Mouse (Mus musculus): ENCODE measurements at regions not wholly inside any gene's neighbourhood (a gene's known extent, or its start where the extent isn't known, plus 50 kb on each side); places are given as distances from the start of the nearest gene placed in this dataset.

- H3K27ac ChIP-seq (ENCODE audit: insufficient read depth, low read depth, low read length), result no peak overlapping the region
- DNase-seq, result no peak
- H3K4me3 ChIP-seq (ENCODE audit: insufficient read depth, low read depth, low read length), result no peak overlapping the region
- no peaks in the 10 kb centered on the region for H3K4me1 ChIP-seq (ENCODE audit: control insufficient read depth, insufficient read depth, low read length)
- 63% methylated on average over 2 of the region's 2 CpGs for WGBS
- TF ChIP-seq CTCF (conservative IDR thresholded peaks at IDR 0.05; ENCODE audit: insufficient read depth, insufficient read length, low read depth, low read length) (no peak), POLR2A (IDR thresholded peaks at IDR 0.05; ENCODE audit: low read depth, low read length) (no peak)
- H3K27me3 ChIP-seq (replicated peaks; ENCODE audit: control insufficient read depth, insufficient read depth, low read length), result no peaks in the 10 kb centered on the region
- H3K36me3 ChIP-seq (ENCODE audit: control insufficient read depth, insufficient read depth, low read length), result no peaks in the 10 kb centered on the region
These were observed 53.7 kb upstream of the Ankrd50 start for GRCm38 (mm10) chr3:38538309-38538708.

DNA sequence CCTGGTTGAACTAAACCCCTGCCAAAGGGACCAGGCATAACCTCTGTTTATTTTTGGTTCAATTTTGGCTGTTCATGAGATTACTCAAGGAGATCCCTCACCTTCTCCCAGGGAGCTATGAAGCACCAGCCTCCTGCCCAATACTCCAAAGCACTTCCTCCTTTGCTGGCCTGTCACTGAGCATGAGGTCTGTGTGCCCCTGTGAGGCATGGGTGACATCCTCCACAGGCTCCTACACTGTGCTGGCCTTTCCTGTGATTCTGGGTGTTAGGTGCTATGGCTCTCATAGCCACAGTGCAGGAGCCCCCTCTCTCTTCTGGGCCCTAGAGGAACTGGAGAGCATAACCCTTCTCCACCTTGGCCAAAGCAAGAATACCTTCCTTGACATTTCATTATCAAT, 53.1 kb upstream of the Ankrd50 start:
- Histone ChIP-seq H3K36me3 (ENCODE audit: control insufficient read depth, insufficient read depth, low read length) (no peaks in the 10 kb centered on the region), H3K4me1 (ENCODE audit: control insufficient read depth, insufficient read depth, low read length) (no peaks in the 10 kb centered on the region), H3K27me3 (replicated peaks; ENCODE audit: control insufficient read depth, insufficient read depth, low read length) (no peaks in the 10 kb centered on the region), H3K27ac (ENCODE audit: insufficient read depth, low read depth, low read length) (no peak overlapping the region), H3K4me3 (ENCODE audit: insufficient read depth, low read depth, low read length) (no peak overlapping the region)
- DNase-seq, result no peak
- TF ChIP-seq CTCF (conservative IDR thresholded peaks at IDR 0.05; ENCODE audit: insufficient read depth, insufficient read length, low read depth, low read length) (no peak), POLR2A (IDR thresholded peaks at IDR 0.05; ENCODE audit: low read depth, low read length) (no peak)
